Mouse (Mus musculus) G1E (cell line): ENCODE results near the gene Plpp6. TPM values are rescaled to one million over a fixed set of nuclear protein-coding genes. Genes with fewer than 3 reads are reported as not detected.
A peak's percentile ranks its signal among the peaks of the same experiment; 100 is the strongest.

ENCODE experiments used
- ATAC-seq: 2 replicates; pipeline ENCODE4 v1.8.0; 2016; ENCODE audit warnings: mild to moderate bottlenecking; ENCODE audit not compliant: insufficient number of reproducible peaks, poor library complexity, low FRiP score, severe bottlenecking; ENCODE audit errors: extremely low read depth
- DNase-seq: peaks from one replicate; pipeline ENCODE4 v3.0.0; 2012; ENCODE audit warnings: low spot score
- H3K27me3 ChIP-seq: 2 replicates; pipeline ENCODE4 v1.6.1; 2012; ENCODE audit warnings: mild to moderate bottlenecking, low read length, inconsistent platforms; ENCODE audit not compliant: insufficient read depth
- H3K36me3 ChIP-seq: replicated peaks from 2 replicates; pipeline ENCODE3; 2012; ENCODE audit warnings: mild to moderate bottlenecking, inconsistent platforms
- H3K4me1 ChIP-seq: 2 replicates; pipeline ENCODE4 v1.6.1; 2012; ENCODE audit warnings: low read depth, low read length, inconsistent platforms, mixed read lengths; ENCODE audit not compliant: insufficient read depth
- H3K4me3 ChIP-seq: 2 replicates; pipeline ENCODE4 v1.5.1; 2012; ENCODE audit warnings: low read depth, mild to moderate bottlenecking, inconsistent platforms, low read length, moderate library complexity, mixed read lengths
- H3K9me3 ChIP-seq: replicated peaks from 2 replicates; pipeline ENCODE4 v1.6.1; 2012; ENCODE audit warnings: inconsistent platforms
- CTCF ChIP-seq: IDR thresholded peaks from 2 replicates; pipeline ENCODE4 v1.5.1; 2012; ENCODE audit warnings: low read depth, low read length, inconsistent platforms, mixed read lengths
- GATA1 ChIP-seq: IDR thresholded peaks from 2 replicates; pipeline ENCODE4 v1.6.1; 2012; ENCODE audit warnings: borderline replicate concordance, low read length, inconsistent platforms, mixed read lengths
- GATA2 ChIP-seq: IDR thresholded peaks from 2 replicates; pipeline ENCODE4 v1.6.1; 2012; ENCODE audit warnings: low read depth, low read length, inconsistent platforms, borderline replicate concordance
- POLR2AphosphoS5 ChIP-seq: IDR thresholded peaks from 2 replicates; pipeline ENCODE4 v1.6.1; 2012; ENCODE audit warnings: low read depth, low read length, inconsistent platforms; ENCODE audit not compliant: insufficient replicate concordance
- TAL1 ChIP-seq: conservative IDR thresholded peaks from 2 replicates; pipeline ENCODE4 v1.6.1; 2012; ENCODE audit warnings: low read depth, low read length, inconsistent platforms, mixed read lengths
- polyA plus RNA-seq: library from polyadenylated mRNA; stranded (reverse); fragments of >175 nt; gene quantifications from 2 replicates; pipeline ENCODE4 v1.2.3, GENCODE M21; 2012
- total RNA-seq, 2 experiments: library from RNA; stranded (forward) in 1 of 2; stranded (reverse) in 1 of 2; fragments of 200-1000 nt in 1 of 2; fragments of >200 nt in 1 of 2; fragmentation: Nextera tagmentation in 1 of 2; gene quantifications; 2 replicates each; pipeline ENCODE4 v1.2.3; 2014 to 2017

The Plpp6 gene
- total RNA-seq (2014; fragmentation: Nextera tagmentation) (25.5 and 31.2 TPM in 2 replicates), total RNA-seq (2017) (7.1 and 8.7 TPM in 2 replicates), polyA plus RNA-seq (5.8 and 6.4 TPM in 2 replicates)

DNA sequence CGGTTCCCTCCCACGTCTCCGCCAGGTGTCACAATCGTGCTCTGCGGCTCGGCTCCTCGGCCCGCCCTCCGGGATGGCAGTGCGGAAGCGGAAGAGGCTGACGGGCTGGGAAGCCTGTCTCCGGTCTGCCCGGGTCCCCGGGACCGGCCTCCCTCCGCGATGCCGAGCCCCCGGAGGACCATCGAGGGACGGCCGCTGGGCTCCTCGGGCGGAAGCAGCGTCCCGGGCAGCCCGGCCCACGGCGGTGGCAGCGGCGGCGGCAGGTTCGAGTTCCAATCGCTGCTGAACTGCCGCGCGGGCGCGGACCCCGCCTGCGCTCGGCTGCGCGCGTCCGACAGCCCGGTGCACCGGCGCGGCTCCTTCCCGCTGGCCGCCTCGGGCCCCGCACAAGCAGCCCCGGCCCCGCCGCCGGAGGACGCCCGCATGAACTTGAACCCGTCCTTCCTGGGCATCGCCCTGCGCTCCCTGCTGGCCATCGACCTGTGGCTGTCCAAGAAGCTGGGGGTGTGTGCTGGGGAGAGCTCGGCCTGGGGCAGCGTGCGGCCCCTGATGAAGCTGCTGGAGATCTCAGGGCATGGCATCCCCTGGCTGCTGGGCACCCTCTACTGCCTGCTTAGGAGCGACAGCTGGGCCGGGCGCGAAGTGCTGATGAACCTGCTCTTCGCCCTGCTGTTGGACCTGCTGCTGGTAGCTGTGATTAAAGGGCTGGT, at the start of gene Plpp6:
Plpp6 (plus strand) TSS at position 112 of the 710 bp plus-strand sequence.
- Histone ChIP-seq H3K27me3 (peaks cover 11% of the 10 kb centered on the region; the same call in 1 of the 2 replicates), H3K4me1 (peaks cover 27% of the 10 kb centered on the region), H3K9me3 (no peaks in the 10 kb centered on the region), H3K36me3 (peaks cover 13% of the 10 kb centered on the region), H3K4me3 (peak within 1 kb of the TSS; percentile 95)
- ATAC-seq (peak; percentile 57), DNase-seq (peak; percentile 81)
- TF ChIP-seq POLR2AphosphoS5: no peak
- no peak for TF ChIP-seq GATA2
- no peak for TF ChIP-seq CTCF
- TF ChIP-seq TAL1: no peak
- TF ChIP-seq GATA1: no peak

DNA sequence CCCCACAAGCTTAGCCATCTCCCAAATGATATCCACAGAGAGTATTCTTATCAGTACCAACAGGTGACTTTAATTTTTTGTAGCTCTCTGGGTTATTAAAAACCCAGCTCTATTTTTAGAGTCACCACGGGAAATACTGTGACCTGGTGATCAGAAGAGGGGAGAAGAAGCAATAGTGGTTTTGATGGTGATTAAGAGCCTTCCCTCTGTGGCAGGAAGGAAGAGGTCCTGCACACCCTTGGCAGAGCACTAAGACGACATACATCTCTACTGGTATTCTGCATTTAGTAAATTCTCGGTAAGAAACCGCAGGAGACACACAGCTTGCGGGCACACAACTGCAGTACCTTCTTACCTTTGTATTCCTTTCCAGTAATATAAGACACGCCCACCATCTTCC, 49.2 kb upstream of the Plpp6 start:
- H3K36me3 ChIP-seq: no peaks in the 10 kb centered on the region
- peaks cover 16% of the 10 kb centered on the region for H3K27me3 ChIP-seq
- ATAC-seq: no peak
- H3K4me3 ChIP-seq: no peak overlapping the region
- no peaks in the 10 kb centered on the region for H3K9me3 ChIP-seq
- H3K4me1 ChIP-seq: no peaks in the 10 kb centered on the region
- DNase-seq: no peak
- TF ChIP-seq GATA2: no peak

DNA sequence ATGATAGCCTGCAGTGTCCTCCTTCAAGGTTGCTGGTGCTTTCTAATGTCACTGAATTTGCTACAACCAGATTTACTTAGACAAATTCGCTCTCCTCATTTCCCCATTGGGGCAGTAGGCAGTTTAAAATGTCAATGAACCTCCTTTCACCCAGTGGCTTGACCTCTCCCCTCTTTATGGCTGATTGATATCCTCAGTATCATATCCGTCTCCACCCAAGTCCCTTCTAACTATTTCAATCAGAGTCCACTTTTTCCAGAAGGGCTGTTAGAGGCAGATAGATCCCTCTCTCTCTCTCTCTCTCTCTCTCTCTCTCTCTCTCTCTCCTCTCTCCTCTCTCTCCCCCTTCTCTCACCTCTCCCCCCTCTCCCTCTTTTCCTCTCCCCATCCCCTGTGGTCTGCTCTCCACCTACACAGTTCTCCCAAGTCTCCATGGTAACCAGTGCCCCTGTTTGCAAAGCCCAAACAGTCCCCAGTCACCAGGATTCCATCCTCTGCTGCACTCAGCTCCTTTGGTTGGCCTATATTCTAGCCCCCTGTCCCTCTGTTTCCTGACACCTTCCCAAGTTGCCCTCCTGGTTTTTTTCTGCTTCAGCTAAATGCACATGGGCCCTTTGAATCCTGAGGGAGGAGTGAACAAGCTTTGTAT, 48.0 kb upstream of the Plpp6 start:
- TF ChIP-seq CTCF (no peak), TAL1 (no peak)
- ATAC-seq (no peak), DNase-seq (no peak)
- Histone ChIP-seq H3K4me3 (no peak overlapping the region), H3K36me3 (no peaks in the 10 kb centered on the region), H3K27me3 (peaks cover 16% of the 10 kb centered on the region), H3K4me1 (no peaks in the 10 kb centered on the region), H3K9me3 (no peaks in the 10 kb centered on the region)

DNA sequence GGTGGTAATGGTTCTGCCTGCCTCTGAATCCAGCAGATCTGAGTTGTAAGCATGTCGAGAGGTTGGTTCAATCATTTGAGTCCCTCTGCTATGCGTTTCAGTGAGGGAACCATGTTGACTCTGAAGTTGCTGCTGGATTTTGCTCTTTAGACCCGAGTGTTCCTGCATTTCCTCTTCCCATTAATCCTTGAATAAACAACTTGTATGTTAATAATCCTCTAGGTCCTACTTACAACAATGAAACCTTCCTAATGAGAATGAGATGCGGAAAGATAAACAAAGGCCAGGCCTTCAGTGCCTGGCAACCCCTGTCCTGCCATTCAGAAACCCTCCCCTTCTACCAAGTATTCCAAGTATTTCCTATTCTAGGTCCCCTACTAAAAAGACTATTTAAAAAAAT, 47.3 kb upstream of the Plpp6 start:
- Histone ChIP-seq H3K4me1 (no peaks in the 10 kb centered on the region; the same call in 1 of the 2 replicates), H3K27me3 (peaks cover 16% of the 10 kb centered on the region), H3K9me3 (no peaks in the 10 kb centered on the region), H3K4me3 (no peak overlapping the region), H3K36me3 (no peaks in the 10 kb centered on the region)
- ATAC-seq (no peak), DNase-seq (no peak)
- TF ChIP-seq GATA2: no peak
- no peak for TF ChIP-seq GATA1
- no peak for TF ChIP-seq CTCF
- no peak for TF ChIP-seq POLR2AphosphoS5
- TF ChIP-seq TAL1: no peak

DNA sequence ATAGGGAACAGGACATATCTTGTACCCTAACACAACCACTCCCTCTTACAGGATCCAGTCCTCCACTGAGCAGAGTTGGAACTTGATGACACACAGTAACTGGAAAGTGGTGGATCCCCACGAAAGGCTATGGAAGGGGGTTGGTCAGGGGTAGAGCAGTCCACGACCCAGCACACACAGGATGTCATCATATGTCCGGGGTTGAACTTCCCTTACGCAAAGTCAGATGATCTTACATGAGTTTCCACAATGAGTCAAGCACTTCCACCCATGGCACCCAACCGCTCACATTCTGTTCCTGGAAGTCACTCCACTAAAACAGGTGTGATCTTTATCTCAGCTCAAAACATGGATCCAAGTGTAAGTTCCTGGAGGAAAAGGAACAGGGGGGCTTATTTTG, 45.9 kb upstream of the Plpp6 start:
- no peak for ATAC-seq
- Histone ChIP-seq H3K4me3 (no peak overlapping the region), H3K36me3 (no peaks in the 10 kb centered on the region), H3K4me1 (no peaks in the 10 kb centered on the region; the same call in 1 of the 2 replicates), H3K27me3 (peaks cover 15% of the 10 kb centered on the region; the same call in 1 of the 2 replicates), H3K9me3 (no peaks in the 10 kb centered on the region)
- TF ChIP-seq GATA2 (no peak), GATA1 (no peak), CTCF (no peak), TAL1 (no peak), POLR2AphosphoS5 (no peak)
- DNase-seq: no peak

DNA sequence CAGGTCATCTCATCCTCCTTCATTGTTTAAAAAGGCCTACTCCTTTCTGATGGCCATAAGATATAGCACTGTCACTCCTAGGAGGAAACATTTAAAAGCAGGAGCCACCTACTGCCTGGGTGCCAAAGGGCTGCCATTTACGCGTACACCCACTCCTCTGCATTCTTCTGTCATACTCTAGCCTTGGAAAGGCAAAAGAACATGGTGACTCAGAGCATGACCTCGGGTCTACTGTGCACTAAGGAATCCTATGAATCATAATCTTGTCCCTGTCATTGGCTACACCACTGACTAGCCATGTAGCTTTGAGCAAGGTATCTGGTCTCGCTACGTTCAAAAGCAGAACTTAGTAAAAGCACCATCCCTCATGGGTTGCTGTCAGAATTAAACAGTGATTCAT, 37.4 kb upstream of the Plpp6 start:
- H3K4me3 ChIP-seq: no peak overlapping the region
- no peaks in the 10 kb centered on the region for H3K36me3 ChIP-seq
- no peaks in the 10 kb centered on the region for H3K9me3 ChIP-seq
- TF ChIP-seq GATA2: no peak
- no peak for TF ChIP-seq TAL1
- no peak for TF ChIP-seq POLR2AphosphoS5
- no peak for TF ChIP-seq CTCF
- no peak for TF ChIP-seq GATA1
- ATAC-seq: no peak
- no peak for DNase-seq
- H3K27me3 ChIP-seq: peaks cover 19% of the 10 kb centered on the region
- H3K4me1 ChIP-seq: no peaks in the 10 kb centered on the region; the same call in 1 of the 2 replicates

DNA sequence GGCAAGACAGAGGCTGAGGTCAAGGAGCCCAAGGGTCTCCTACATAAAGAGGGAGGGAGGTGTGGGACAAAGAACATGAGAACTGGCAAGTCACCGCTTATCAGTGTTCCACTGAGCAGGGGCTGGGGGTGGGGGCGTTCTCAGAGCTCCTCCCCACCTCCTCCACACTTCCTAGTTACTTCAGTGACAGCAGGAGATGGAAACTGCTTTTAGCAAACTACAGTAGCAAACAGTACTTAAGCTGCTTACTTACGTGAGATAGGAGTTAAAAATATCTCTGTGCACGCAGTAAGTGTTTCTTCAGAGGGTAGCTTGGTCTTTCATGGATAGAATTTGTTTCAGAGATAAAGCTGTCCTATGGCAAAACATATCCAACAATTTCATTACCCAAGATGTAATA, 36.4 kb upstream of the Plpp6 start:
- Histone ChIP-seq H3K4me3 (no peak overlapping the region), H3K4me1 (no peaks in the 10 kb centered on the region), H3K36me3 (no peaks in the 10 kb centered on the region), H3K27me3 (peaks cover 19% of the 10 kb centered on the region), H3K9me3 (no peaks in the 10 kb centered on the region)
- DNase-seq: no peak
- TF ChIP-seq GATA2 (no peak), CTCF (no peak), TAL1 (no peak)
- ATAC-seq: no peak
